Mouse (Mus musculus): Measurements from ENCODE around the gene Kdm7a. TPM values are rescaled to one million over a fixed set of nuclear protein-coding genes. Genes with fewer than 3 reads are reported as not detected.

Gene Kdm7a
- polyA plus RNA-seq, 1 experiment from 2014 or later: 7.1 TPM

- Histone ChIP-seq H3K36me3 (ENCODE audit: control insufficient read depth, insufficient read depth, low read length) (peaks cover 41% of the 10 kb centered on the region), H3K4me1 (ENCODE audit: control insufficient read depth in 2 of 2, insufficient read depth in 2 of 2, low read length in 2 of 2) (no peaks in the 10 kb centered on the region), H3K9me3 (ENCODE audit: control insufficient read depth, low read length) (no peaks in the 10 kb centered on the region), H3K9ac (ENCODE audit: low read length) (no peak overlapping the region), H3K27me3 (ENCODE audit: control insufficient read depth, insufficient read depth, low read length) (no peaks in the 10 kb centered on the region), H3K4me3 (ENCODE audit: control insufficient read depth in 1 of 2, insufficient read depth in 1 of 2, low read depth in 1 of 2, low read length in 2 of 2) (no peak overlapping the region), H3K27ac (replicated peaks in 1 of 2; ENCODE audit: control insufficient read depth in 1 of 2, insufficient read depth in 1 of 2, low read depth in 2 of 2, low read length in 2 of 2) (no peak overlapping the region), H3K4me2 (ENCODE audit: low read length) (no peak overlapping the region)
- no peak for ATAC-seq (ENCODE audit: insufficient number of reproducible peaks, insufficient read depth, low FRiP score, low read depth)
- WGBS: 84% methylated on average over 1 of the region's 1 CpGs
These were observed 37.5 kb downstream of the Kdm7a start for GRCm38 (mm10) chr6:39169089-39169488.

DNA sequence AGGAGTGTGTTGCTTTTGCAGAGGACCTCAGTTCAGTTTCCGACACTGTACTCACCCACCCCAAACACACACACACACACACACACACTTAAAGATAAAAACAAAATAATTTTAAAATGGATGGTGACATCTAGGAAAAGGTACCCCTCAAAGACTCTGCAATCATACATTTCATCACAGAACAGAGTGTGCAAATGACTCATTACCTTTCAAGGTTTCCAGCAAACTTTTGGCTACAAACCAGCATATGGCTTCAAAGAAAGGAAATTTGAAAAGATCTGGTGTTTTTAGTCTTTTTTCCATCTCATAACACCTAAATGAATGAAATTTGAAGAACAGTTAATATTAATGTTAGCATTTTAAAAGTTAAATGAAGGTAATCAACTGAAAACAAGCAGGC is 41.7 kb downstream of the Kdm7a start:
- no peaks in the 10 kb centered on the region for H3K4me1 ChIP-seq (ENCODE audit: control insufficient read depth in 2 of 2, insufficient read depth in 2 of 2, low read length in 2 of 2)
- H3K4me3 ChIP-seq (ENCODE audit: control insufficient read depth in 1 of 2, insufficient read depth in 1 of 2, low read depth in 1 of 2, low read length in 2 of 2): no peak overlapping the region
- 94% methylated on average over 1 of the region's 1 CpGs for WGBS
- no peaks in the 10 kb centered on the region for H3K27me3 ChIP-seq (ENCODE audit: control insufficient read depth, insufficient read depth, low read length)
- H3K9me3 ChIP-seq (ENCODE audit: control insufficient read depth, low read length): no peaks in the 10 kb centered on the region
- no peak overlapping the region for H3K27ac ChIP-seq (replicated peaks in 1 of 2; ENCODE audit: control insufficient read depth in 1 of 2, insufficient read depth in 1 of 2, low read depth in 2 of 2, low read length in 2 of 2)
- no peak overlapping the region for H3K4me2 ChIP-seq (ENCODE audit: low read length)
- peaks cover 38% of the 10 kb centered on the region for H3K36me3 ChIP-seq (ENCODE audit: control insufficient read depth, insufficient read depth, low read length)
- ATAC-seq (ENCODE audit: insufficient number of reproducible peaks, insufficient read depth, low FRiP score, low read depth): no peak
- no peak overlapping the region for H3K9ac ChIP-seq (ENCODE audit: low read length)

GRCm38 (mm10) chr6:39161975-39162374 is 44.6 kb downstream of the Kdm7a start:
- Histone ChIP-seq H3K27me3 (ENCODE audit: control insufficient read depth, insufficient read depth, low read length) (no peaks in the 10 kb centered on the region), H3K27ac (replicated peaks in 1 of 2; ENCODE audit: control insufficient read depth in 1 of 2, insufficient read depth in 1 of 2, low read depth in 2 of 2, low read length in 2 of 2) (no peak overlapping the region), H3K36me3 (ENCODE audit: control insufficient read depth, insufficient read depth, low read length) (peaks cover 27% of the 10 kb centered on the region), H3K9me3 (ENCODE audit: control insufficient read depth, low read length) (no peaks in the 10 kb centered on the region), H3K4me1 (ENCODE audit: control insufficient read depth in 2 of 2, insufficient read depth in 2 of 2, low read length in 2 of 2) (no peaks in the 10 kb centered on the region), H3K9ac (ENCODE audit: low read length) (no peak overlapping the region), H3K4me2 (ENCODE audit: low read length) (no peak overlapping the region), H3K4me3 (ENCODE audit: control insufficient read depth in 1 of 2, insufficient read depth in 1 of 2, low read depth in 1 of 2, low read length in 2 of 2) (no peak overlapping the region)
- ATAC-seq (ENCODE audit: insufficient number of reproducible peaks, insufficient read depth, low FRiP score, low read depth): no peak
- 86% methylated on average over 6 of the region's 6 CpGs for WGBS

DNA sequence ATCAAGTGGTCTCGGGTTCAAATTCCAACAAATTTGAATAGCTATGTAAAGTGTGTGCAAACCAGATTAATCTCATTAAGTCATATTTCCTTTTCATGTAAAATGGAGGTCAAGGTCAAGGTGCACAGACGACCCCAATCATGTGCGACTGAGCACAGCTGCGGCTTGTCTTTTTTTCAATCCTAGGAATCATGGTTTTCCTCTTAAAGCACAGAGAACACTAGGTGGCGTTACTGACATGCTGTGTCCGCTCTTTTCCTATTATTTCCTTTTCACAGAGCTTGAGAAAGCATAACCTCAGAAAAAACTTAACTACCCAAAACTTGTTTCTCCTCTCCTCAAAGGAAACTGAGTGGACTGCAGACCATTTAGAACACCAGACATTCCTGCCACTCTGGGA is 60.5 kb downstream of the Kdm7a start:
- H3K4me3 ChIP-seq (ENCODE audit: control insufficient read depth in 1 of 2, insufficient read depth in 1 of 2, low read depth in 1 of 2, low read length in 2 of 2): no peak overlapping the region
- WGBS: 76% methylated on average over 6 of the region's 6 CpGs
- H3K27me3 ChIP-seq (ENCODE audit: control insufficient read depth, insufficient read depth, low read length): no peaks in the 10 kb centered on the region
- peaks cover 85% of the 10 kb centered on the region for H3K36me3 ChIP-seq (ENCODE audit: control insufficient read depth, insufficient read depth, low read length)
- H3K9me3 ChIP-seq (ENCODE audit: control insufficient read depth, low read length): no peaks in the 10 kb centered on the region
- no peak overlapping the region for H3K9ac ChIP-seq (ENCODE audit: low read length)
- H3K4me2 ChIP-seq (ENCODE audit: low read length): no peak overlapping the region
- H3K27ac ChIP-seq (replicated peaks in 1 of 2; ENCODE audit: control insufficient read depth in 1 of 2, insufficient read depth in 1 of 2, low read depth in 2 of 2, low read length in 2 of 2): no peak overlapping the region
- no peak for ATAC-seq (ENCODE audit: insufficient number of reproducible peaks, insufficient read depth, low FRiP score, low read depth)
- no peaks in the 10 kb centered on the region for H3K4me1 ChIP-seq (ENCODE audit: control insufficient read depth in 2 of 2, insufficient read depth in 2 of 2, low read length in 2 of 2)

GRCm38 (mm10) chr6:39132556-39132955 is 74.0 kb downstream of the Kdm7a start:
- ATAC-seq (ENCODE audit: insufficient number of reproducible peaks, insufficient read depth, low FRiP score, low read depth): no peak
- H3K27ac ChIP-seq (replicated peaks in 1 of 2; ENCODE audit: control insufficient read depth in 1 of 2, insufficient read depth in 1 of 2, low read depth in 2 of 2, low read length in 2 of 2): no peak overlapping the region
- 62% methylated on average over 5 of the region's 5 CpGs for WGBS
- no peaks in the 10 kb centered on the region for H3K4me1 ChIP-seq (ENCODE audit: control insufficient read depth in 2 of 2, insufficient read depth in 2 of 2, low read length in 2 of 2)
- no peak overlapping the region for H3K4me3 ChIP-seq (ENCODE audit: control insufficient read depth in 1 of 2, insufficient read depth in 1 of 2, low read depth in 1 of 2, low read length in 2 of 2)
- H3K4me2 ChIP-seq (ENCODE audit: low read length): no peak overlapping the region
- no peak overlapping the region for H3K9ac ChIP-seq (ENCODE audit: low read length)
- H3K27me3 ChIP-seq (ENCODE audit: control insufficient read depth, insufficient read depth, low read length): no peaks in the 10 kb centered on the region
- peaks cover 16% of the 10 kb centered on the region for H3K36me3 ChIP-seq (ENCODE audit: control insufficient read depth, insufficient read depth, low read length)
- H3K9me3 ChIP-seq (ENCODE audit: control insufficient read depth, low read length): no peaks in the 10 kb centered on the region; the same call in 1 of the 2 replicates

DNA sequence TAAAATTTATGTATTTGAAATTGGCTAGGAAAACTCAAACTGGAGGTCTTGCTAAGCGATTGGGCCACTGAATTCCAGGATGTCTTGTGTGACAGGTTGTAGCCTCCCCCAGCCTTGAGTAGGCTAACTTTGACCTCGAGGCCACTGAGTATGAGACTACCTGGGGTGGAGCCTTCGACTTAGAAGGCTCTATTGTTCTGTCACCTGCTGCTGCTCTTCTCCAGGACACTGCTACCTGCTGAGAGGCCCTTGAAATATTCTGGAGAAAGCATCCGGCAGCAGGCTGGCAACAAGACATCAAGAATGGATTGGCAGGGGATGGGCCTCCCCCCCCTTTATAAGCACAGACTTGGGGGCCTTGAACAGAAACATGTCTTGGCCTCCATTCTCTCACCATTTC is 75.1 kb downstream of the Kdm7a start:
- H3K27me3 ChIP-seq (ENCODE audit: control insufficient read depth, insufficient read depth, low read length): no peaks in the 10 kb centered on the region
- no peak overlapping the region for H3K27ac ChIP-seq (replicated peaks in 1 of 2; ENCODE audit: control insufficient read depth in 1 of 2, insufficient read depth in 1 of 2, low read depth in 2 of 2, low read length in 2 of 2)
- H3K9me3 ChIP-seq (ENCODE audit: control insufficient read depth, low read length): no peaks in the 10 kb centered on the region; the same call in 1 of the 2 replicates
- H3K4me3 ChIP-seq (ENCODE audit: control insufficient read depth in 1 of 2, insufficient read depth in 1 of 2, low read depth in 1 of 2, low read length in 2 of 2): no peak overlapping the region
- H3K9ac ChIP-seq (ENCODE audit: low read length): no peak overlapping the region
- peaks cover 16% of the 10 kb centered on the region for H3K36me3 ChIP-seq (ENCODE audit: control insufficient read depth, insufficient read depth, low read length)
- no peaks in the 10 kb centered on the region for H3K4me1 ChIP-seq (ENCODE audit: control insufficient read depth in 2 of 2, insufficient read depth in 2 of 2, low read length in 2 of 2)
- ATAC-seq (ENCODE audit: insufficient number of reproducible peaks, insufficient read depth, low FRiP score, low read depth): no peak
- no peak overlapping the region for H3K4me2 ChIP-seq (ENCODE audit: low read length)
- 46% methylated on average over 4 of the region's 4 CpGs for WGBS

- no peak for ATAC-seq (ENCODE audit: insufficient number of reproducible peaks, insufficient read depth, low FRiP score, low read depth)
- no peaks in the 10 kb centered on the region; the same call in 1 of the 2 replicates for H3K9me3 ChIP-seq (ENCODE audit: control insufficient read depth, low read length)
- H3K4me1 ChIP-seq (ENCODE audit: control insufficient read depth in 2 of 2, insufficient read depth in 2 of 2, low read length in 2 of 2): no peaks in the 10 kb centered on the region
- no peak overlapping the region for H3K4me3 ChIP-seq (ENCODE audit: control insufficient read depth in 1 of 2, insufficient read depth in 1 of 2, low read depth in 1 of 2, low read length in 2 of 2)
- H3K36me3 ChIP-seq (ENCODE audit: control insufficient read depth, insufficient read depth, low read length): no peaks in the 10 kb centered on the region; the same call in 1 of the 2 replicates
- no peak overlapping the region for H3K27ac ChIP-seq (replicated peaks in 1 of 2; ENCODE audit: control insufficient read depth in 1 of 2, insufficient read depth in 1 of 2, low read depth in 2 of 2, low read length in 2 of 2)
- no peak overlapping the region for H3K4me2 ChIP-seq (ENCODE audit: low read length)
- H3K9ac ChIP-seq (ENCODE audit: low read length): no peak overlapping the region
- H3K27me3 ChIP-seq (ENCODE audit: control insufficient read depth, insufficient read depth, low read length): no peaks in the 10 kb centered on the region
These were observed 81.9 kb downstream of the Kdm7a start for GRCm38 (mm10) chr6:39124719-39125118.

- no peak overlapping the region for H3K9ac ChIP-seq (ENCODE audit: low read length)
- H3K36me3 ChIP-seq (ENCODE audit: control insufficient read depth, insufficient read depth, low read length): no peaks in the 10 kb centered on the region; the same call in 1 of the 2 replicates
- H3K4me2 ChIP-seq (ENCODE audit: low read length): no peak overlapping the region
- no peaks in the 10 kb centered on the region for H3K27me3 ChIP-seq (ENCODE audit: control insufficient read depth, insufficient read depth, low read length)
- H3K4me1 ChIP-seq (ENCODE audit: control insufficient read depth in 2 of 2, insufficient read depth in 2 of 2, low read length in 2 of 2): peaks cover 6 to 12% of the 10 kb centered on the region in 2 experiments; a peak in 3 of 4 replicates
- H3K9me3 ChIP-seq (ENCODE audit: control insufficient read depth, low read length): peaks cover 6% of the 10 kb centered on the region; the same call in 1 of the 2 replicates
- WGBS: 52% methylated on average over 3 of the region's 3 CpGs
- no peak overlapping the region for H3K27ac ChIP-seq (replicated peaks in 1 of 2; ENCODE audit: control insufficient read depth in 1 of 2, insufficient read depth in 1 of 2, low read depth in 2 of 2, low read length in 2 of 2)
- no peak for ATAC-seq (ENCODE audit: insufficient number of reproducible peaks, insufficient read depth, low FRiP score, low read depth)
- no peak overlapping the region for H3K4me3 ChIP-seq (ENCODE audit: control insufficient read depth in 1 of 2, insufficient read depth in 1 of 2, low read depth in 1 of 2, low read length in 2 of 2)
These were observed 85.9 kb downstream of the Kdm7a start for GRCm38 (mm10) chr6:39120685-39121084.

Data from heart, embryonic 14.5 days (tissue).